Mouse (Mus musculus) ovary, postnatal 36 days (tissue): ENCODE measurements around the gene Dok3.
"Not testable (repeated sequence)": the region's sequence is repeated elsewhere in the genome, so short reads cannot be mapped to it uniquely, and the experiment has no call there.

Source experiments
- DNase-seq: peaks from one replicate; pipeline ENCODE4 v3.0.0; 2022; ENCODE audit warnings: low spot score, mixed read lengths

Gene Dok3

DNA sequence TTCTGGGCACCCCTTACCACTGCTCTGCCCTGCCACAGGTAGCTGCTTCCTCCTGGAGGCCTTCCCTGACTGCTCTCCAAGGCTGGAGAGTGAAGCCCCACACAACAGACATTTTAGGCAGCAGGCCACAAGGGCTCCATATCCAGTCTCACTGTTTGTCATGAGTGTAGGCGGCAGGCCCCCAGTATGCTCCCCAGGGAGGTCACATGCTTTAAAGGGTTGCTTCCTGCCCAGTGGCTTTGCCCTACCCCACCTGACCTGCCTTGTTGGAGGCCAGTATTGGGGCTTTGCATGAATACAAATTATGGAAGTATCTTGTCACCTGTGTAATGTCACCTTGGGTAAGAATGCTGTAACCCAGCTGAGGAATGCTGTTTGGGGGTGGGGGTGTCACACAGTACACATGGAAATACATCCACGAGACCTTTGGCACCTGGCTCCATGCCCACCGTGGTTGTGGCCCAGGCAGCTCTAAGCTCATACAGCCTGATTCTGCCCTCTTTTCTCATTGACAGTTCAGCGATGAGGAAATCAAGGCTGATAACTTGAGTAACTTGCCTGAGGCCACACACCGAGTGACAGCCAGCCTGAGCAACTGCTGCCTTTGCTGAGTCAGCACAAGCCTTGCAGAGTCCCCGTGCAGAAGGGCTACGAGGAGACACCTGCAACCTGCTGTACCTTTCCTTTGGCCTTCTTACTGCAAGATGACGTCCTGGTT is at the start of gene Dok3:
Gene Dok3 (minus strand): TSS at position 99 of the 718 bp plus-strand sequence.
- DNase-seq, result no peak

DNA sequence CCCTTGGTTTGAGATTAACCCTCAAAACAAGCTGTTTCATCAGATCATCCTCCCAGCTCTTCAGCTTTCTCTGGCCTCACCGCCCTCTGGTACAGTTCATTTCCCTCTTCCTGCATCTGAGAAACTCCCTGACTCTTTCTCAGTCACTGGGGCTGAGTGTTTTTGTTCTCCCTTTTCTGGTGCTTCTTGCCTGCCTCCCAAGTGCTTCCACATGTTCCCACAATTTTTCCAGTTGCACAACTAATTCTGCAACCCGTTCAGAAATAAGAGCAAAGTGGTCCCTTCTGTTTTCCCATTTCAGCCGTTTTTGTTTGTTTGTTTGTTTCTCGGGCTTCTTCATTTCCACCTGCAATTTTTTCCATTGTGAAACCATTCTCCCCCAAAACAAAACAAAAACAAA is 49.0 kb upstream of the Dok3 start:
- no peak for DNase-seq

DNA sequence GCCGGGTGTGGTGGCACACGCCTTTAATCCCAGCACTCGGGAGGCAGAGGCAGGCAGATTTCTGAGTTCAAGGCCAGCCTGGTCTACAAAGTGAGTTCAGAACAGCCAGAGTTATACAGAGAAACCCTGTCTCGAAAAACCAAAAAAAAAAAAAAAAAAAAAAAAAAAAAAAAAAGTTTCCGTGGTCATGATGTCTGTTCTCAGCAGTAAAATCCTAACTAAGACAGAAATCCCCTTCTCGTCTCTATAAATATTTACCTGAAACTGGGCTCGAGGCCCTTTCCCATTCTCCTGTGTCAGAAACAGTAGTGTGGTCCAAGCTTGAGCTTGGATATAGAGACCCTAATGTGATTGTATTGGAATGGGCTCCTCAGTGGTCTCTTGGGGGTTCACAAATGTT is 47.8 kb upstream of the Dok3 start:
- DNase-seq, result not testable (repeated sequence)

DNA sequence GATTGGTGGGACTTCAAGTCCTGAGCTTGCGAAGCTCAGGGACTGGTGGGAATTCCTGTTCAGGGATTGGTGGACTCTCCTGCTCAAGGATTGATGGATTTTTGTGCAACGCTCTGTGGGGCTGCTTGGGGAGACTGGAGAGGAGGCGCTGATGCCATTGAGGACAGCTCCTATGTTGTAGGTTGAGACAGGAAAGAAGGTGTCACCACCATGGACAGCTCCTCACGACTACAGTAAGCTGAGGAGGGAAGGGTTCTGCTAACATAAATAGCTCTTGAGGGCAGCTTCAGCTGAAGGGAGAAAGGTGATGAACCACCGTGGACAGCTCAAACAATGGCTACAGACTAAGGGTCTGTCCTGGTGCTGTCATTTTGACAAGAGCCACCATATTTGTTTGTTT is 46.8 kb upstream of the Dok3 start:
- DNase-seq, result no peak

DNA sequence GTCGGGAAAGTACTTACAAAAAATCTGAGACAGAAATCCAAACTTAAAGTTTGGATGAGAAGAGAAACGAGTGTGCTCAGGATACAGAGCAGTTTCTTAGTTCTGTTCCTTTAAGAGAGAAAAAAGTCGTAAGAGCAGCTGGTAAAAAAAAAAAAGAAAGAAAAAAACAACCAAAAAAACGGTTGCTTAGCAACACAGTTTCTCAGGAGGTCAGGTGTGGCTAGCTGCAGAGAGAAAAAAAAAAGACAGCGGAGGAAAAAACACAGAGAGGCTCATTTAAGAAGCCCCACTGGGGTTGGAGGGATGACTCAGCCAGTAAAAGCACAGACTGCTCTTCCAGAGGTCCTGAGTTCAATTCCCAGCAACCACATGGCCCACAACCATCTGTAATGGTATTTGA is 45.2 kb upstream of the Dok3 start:
- no peak for DNase-seq

DNA sequence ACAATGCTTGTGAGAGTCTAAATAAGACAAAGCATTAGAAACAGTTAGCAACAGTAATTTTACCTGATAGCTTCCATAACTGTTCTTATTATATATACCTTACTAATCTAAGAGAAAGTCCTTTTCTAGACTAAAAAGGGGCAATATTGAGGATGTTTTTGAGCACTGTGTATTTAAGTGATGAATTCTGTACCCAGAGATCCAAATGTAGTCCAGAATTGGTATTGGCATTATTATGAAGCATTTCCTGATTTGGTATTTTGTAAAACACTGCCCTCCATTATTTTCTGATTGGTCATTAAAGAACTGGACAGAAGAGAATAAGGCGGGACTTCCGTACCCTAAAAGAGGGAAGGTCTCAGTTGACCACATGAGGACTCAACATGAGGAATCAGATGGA is 44.3 kb upstream of the Dok3 start, which contains the start of gene Tmed9:
Gene Tmed9 (plus strand): TSS at position 301 of the 400 bp plus-strand sequence.
- no peak for DNase-seq

DNA sequence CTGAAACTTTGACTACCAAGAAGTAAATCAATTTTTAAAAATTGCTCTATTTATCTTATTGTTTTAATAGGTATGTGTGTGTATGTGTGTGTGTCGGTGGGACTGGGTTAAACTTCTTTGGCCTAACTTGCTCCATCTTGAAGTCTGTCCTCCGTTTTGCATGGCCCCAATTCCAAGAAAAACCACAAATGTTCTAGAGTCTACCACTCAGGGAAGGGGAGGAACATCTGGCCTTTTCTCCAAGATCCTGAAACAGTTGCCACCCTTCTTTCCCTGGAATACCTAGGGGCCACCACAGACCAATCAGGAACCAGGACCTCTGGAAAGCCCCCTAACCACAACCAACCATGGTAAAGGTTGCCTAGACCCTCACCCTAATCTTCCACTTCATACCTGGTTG is 42.9 kb upstream of the Dok3 start:
- DNase-seq, result no peak

DNA sequence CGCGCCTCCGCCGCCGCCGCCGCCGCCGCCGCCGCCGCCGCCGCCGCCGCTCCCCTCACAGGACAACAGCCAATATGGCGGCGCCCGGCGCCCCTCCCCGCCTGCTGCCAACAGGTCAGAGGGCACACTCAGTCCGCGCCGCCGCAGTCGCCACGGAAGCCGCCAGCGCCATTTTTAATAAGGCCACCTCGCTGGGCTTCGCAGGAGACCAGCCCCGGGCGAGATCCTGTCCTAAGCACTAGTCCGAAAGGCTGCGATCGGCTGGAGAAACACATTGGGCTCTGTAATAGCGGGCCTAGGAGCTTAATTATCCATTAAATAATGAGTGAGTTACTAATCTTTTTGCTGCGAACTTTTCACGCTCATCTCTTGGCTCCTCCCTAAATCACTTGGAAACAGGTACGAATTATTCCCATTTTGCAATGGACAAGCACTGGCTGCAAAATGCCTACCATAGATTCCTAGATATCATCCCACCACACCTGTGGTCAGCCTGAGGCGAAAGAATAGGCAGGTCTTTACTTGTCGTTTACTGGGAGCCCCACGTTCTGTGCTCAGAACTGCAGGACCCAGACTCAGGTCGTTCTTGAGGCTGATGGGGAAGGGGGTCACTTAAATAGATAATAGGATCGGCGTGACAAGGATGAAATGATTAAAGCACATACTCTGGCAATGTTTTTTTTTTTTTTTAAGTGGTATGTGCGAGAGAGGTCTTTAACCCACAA is 42.1 kb upstream of the Dok3 start, which contains the start of gene Fam193b:
Gene Fam193b (minus strand): TSS at position 94 of the 725 bp plus-strand sequence.
- DNase-seq, result peak; percentile 95

DNA sequence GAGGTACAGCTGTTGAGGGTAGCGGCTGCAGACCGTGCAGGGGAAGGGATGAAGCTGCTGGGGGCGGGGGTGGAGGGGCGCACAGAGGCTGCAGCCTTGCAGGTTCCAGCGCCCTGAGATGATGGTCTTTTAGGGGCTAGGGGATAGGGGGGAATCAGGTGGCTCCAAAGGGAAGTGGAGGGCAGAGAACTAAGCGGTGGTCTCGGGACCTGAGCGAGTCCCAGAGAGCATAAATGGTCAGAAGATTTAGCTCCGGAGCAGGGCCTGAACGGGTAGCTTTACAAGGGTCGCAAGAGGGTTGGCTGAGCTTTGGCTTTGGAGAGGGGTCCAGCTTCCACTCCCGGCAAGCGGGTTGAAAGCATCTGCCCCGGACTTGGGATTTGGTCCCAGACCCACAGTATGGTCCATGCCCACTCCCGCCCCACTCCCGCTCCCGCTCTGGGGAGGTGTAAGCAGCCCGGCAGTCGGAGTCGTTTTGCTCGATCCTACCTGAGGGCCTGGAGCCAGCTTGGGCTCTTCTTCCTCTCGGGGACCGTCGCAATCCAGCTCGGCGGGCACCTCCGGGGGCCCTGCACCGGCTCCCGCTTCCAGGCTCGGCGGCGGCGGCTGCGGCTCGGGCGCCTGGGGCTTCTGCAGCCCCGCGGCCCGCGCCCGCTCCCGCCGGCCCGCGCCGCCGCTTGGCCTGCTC is 41.3 kb upstream of the Dok3 start:
- peak; percentile 54 for DNase-seq

DNA sequence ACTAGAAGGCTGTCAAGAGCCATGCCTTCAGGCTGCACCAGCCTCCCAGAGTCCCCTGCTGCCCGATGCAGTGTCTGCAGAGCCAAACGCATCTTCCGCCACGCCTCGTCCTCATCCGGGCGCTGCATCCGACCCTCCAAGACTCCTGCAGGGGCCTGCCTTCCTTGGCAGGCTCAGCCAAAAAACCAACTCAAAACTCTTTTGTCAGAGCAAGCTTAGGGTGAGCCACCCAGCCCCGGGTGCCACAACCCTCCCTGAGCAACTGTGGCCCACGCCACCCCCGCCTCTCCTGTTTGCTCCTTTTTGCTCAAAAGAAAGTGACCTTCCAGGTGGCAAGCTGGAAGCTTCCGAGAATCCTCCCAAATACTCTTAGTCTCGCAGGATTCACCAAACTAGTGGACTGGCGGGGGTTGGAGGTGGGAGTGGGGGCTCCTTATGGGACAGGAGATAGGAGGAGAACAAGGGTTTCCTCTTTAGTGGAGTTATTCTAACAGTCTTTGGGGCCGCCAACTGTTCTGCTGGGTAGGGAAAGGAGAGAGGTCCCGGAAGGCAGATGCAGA is 40.7 kb upstream of the Dok3 start:
- peak; percentile 20 for DNase-seq

DNA sequence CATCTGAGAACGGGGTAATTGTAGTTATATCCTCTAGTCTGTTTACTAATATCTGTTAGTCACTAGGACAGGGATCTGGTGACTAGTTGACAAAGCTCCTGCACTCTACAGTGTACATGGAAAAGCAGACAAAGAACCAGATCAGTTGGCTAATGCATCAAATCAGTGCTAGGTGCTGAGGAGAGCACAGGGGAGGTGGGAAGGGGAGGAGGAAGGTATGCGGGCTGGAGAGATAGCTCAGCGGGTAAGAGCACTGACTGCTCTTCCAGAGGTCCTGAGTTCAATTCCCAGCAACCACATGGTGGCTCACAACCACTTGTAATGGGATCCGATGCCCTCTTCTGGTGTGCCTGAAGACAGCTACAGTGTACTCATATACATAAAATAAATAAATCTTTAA is 39.4 kb upstream of the Dok3 start:
- DNase-seq, result not testable (repeated sequence)

DNA sequence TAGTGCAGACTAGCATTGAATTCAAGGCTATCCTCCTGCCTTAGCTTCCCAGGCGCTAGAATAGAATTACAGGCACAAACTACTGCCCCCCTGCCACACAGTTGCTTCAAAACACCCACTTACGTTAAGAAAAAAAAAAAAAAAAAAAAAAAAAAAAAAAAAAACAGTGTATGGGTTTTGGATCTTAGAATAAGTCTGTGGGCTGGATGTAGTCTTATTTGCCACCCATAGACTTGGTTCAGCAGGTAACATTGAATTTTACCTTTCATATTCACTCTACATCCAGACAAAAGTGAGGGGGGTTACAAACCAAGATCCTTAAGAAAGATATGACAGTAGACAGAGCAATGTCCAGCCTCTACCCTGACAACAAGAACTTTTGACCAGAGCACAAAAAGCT is 38.9 kb upstream of the Dok3 start:
- DNase-seq, result no peak

DNA sequence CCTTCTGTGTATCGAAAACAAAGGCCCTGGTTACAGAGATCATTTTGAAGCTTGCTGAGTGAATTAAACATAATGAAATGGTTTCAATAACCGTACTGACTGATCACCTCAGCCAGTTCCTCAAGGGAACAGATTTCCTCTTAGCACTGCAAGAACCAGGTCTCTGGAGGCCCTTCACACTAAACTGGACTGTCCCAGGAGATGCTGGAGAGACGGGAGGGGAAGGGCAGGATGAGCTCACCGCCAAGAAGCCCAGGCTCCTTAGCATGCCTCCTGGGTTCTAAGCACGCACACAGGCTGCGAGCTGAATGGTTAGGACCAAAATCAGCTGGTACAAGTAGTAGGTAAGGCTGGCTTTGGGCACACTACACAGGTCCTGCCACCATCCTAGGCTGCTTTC is 37.9 kb upstream of the Dok3 start:
- no peak for DNase-seq

DNA sequence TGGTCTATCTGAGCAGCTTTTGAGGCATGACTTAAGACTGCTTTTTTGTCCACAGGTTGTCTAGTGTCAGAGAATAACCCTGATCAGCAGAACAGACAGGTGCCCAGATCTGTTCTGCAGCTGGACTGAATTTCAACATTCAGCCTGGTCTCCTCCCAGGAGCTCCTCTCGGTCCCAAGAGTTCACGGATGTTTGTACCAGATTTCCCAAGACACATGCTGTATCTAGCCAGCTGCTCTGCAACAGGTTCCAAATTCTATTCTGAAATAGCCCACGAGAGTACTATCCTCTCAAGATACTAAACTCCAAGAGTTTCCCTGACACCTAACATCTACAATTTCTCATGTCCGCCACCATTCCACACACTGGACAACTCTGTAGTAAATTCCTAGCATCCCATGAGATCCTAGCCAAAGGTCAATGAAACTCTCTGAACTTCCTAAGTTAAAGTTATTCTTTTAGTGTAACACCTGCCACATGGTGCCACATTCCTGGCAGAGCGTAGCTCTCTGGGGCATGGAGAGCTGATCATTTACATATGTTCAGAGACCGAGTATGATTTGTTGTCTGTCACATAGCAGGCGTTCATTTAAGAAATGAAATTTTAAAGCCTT is 34.3 kb upstream of the Dok3 start:
- no peak for DNase-seq

DNA sequence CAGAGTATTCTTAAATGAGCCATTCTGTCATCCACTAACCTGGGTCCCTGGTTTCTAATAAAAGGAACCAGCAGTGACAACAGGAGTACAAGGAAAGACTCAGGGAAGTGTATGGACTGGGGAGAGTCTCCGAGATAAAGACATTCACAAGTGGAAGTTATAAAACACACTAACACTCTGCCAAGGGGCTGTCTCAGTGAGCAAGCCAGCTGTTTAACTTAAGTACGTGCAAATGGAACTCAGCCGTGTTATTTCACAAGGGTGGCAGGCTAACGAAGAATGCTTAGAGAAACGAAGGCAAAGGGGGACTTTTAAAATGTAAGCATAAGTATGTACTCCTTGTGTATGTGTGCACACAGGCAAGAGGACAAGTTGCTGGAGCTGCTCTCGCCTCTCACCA is 28.4 kb upstream of the Dok3 start:
- DNase-seq, result no peak

DNA sequence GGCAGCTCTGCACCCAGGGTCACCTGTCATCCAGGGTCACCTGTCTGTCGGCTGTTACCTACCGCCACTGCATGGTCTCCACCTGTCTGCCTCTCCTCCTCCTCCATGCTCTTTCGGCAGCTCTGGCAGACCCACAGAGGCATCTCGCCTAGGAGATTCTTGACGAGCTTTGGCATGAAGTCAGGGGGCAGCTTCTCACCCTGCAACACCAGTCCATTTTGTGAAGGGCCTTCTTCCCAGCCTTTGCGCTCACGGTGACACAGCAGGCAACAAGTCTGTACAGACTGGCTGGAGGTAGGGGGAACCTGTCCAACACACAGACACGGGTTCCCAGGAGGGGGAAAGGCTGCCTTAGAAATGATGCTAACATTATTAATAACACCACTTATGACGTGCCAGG is 26.8 kb upstream of the Dok3 start:
- DNase-seq, result no peak

DNA sequence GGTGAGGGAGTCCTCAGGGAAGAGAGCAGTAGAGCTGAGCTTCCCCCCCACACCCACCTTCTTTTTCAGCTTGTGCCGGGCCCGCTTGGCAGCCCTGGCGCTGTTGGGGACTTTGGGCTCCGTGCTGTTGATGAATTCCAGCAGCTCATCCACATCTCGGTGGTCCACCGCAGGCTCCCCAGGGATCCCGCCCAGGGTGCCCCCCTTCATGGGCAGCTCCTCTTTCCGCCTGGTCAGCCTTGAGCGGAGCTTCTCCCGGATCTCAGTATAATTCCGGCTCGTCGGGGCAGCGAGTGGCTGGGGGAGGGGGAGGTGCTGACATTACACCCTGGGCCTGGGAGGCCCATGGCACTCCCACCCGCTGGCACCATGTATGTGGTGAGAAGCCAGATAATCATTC is 20.0 kb upstream of the Dok3 start:
- no peak for DNase-seq

DNA sequence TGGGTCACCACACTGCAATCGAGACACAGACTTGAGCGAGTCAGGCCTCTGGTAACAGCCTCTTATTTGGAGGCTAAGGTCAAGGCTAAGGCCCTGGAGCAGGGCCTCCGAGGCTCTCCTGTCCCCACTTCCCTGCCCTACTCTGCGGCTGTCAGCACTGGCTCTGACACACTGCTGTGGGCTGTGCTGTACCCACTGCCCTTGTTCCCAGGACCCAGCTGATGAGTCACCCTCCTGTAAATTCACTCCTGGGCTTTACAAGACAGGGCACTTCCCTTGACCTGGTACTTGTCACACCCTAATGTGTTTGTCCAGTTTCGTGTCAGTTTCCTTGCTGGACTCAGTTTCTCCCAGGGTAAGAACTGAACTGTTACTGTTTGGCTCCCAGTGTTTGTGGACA is 19.3 kb upstream of the Dok3 start:
- no peak for DNase-seq

DNA sequence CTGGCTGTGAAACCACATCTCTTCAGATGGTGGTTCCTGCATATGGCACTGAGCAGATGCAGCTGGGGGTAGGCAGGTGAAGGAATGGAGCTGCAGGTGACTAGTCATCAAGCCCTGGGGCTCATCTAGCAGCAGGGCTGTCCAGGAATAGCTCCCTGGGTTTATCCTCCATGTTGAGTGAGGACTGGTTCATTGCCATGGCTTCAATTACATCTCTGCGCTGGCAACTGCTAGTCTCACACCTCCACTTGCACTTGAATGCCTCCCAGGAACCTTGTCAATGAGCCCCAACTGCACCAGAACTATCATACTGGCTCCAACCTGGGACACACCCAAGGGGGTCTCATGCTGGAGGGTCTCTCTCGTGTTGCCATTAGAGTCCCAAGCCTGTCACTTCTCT is 18.8 kb upstream of the Dok3 start:
- DNase-seq, result no peak

DNA sequence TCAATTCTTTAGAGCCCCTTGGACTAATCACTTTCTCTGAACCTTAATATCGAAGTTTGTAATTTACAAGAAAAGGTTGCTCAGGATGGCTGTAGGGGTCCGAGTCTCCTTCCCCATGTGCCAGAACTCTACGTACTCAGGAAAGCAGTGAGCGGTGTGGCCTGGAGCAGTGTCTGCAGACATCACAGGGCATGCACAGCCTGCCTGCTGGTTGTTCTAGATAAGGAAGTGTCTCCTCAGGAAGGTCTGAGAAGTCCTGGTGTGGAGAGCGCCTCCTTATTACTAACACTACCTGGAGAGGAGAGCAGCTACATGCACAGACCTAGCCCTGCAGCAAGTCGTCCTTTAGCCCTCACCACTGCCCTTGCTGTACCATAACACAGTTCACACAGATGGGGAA is 15.7 kb upstream of the Dok3 start:
- DNase-seq, result no peak

DNA sequence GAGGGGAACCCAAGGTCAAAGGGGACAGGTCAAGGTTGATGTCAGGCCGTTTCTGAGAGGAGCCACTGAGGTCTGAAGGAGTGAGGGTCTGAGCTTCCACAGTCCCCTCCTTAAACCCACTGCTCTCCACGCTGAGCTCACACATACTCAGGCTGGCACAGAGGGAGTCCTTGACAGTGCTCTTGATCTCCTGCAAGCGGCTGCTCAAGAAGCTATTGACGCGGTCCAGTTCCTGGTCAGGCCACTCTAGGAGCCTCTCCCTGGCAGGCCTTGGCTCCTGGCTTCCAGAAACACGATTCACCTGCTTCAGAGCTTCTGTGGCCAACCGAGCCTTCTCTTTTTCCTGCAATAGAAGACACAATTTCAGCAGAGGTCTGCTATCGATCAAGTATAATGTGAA is 14.4 kb upstream of the Dok3 start:
- DNase-seq, result no peak

DNA sequence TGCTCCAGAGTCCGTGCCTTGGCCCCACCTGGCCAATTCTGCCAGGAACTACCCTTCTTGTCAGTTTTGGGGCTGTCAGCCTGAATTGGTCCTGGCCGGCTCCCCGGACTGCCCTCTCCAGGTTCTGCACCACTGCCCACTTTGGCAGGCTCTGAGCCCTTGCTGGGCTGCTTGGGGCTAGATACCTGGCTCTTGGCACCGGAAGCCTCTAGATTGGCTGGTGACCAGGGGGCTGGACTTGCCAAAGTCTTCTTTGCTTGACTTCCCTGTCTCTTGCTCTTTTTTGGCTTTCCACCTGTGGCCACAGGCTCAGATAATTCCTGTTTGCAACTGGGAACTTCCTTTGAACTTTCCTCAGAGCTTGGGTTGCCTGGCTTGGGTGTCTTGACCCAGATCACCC is 13.8 kb upstream of the Dok3 start:
- DNase-seq, result peak; percentile 53
